Mouse (Mus musculus): ENCODE measurements around the gene Kdr.
"Not testable (repeated sequence)": the region's sequence is repeated elsewhere in the genome, so short reads cannot be mapped to it uniquely, and the experiment has no call there.

Kdr gene

GRCm38 (mm10) chr5:75961741-75962469 lies 16.4 kb downstream of the Kdr start:
- no peak for DNase-seq (ENCODE audit: low read depth, low spot score)

DNA sequence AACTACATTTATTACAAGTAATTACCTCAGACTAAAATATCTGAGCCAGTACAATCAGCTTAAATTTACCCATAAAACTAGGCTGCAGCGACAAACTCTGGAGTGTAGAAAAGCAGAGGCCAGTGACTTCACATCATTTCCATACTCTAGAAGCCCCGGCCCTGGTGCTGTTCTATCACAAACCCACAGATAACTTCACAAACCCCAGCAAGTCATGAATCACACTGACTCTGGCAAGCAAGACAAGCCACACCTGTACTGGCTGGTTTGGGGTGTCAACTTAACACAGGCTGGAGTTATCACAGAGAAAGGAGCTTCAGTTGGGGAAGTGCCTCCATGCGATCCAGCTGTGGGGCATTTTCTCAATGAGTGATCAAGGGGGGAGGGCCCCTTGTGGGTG lies 18.4 kb downstream of the Kdr start:
- DNase-seq (ENCODE audit: low read depth, low spot score), result no peak

DNA sequence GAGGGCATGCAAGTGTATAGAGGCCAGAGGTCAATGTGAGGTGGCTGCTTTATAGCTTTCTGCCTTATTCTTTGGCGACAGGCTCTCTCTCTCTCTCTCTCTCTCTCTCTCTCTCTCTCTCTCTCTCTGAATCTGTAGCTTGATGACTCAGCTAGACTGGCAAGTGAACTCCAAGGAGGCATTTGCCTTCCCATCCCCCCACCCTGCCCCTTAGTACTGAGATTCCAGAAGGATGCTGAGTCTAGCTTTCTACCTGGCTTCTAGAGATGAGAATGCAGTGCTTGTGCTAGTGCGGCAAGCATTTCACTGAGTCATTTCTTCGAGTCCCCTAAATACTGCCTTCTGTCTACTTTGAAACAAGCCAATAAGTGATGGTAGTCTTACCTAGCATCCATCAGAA lies 21.7 kb downstream of the Kdr start:
- no peak for DNase-seq (ENCODE audit: low read depth, low spot score)

- no peak for DNase-seq (ENCODE audit: low read depth, low spot score)
Measured at GRCm38 (mm10) chr5:75955876-75956275, 22.4 kb downstream of the Kdr start.

GRCm38 (mm10) chr5:75954778-75955330 lies 23.4 kb downstream of the Kdr start:
- DNase-seq (ENCODE audit: low read depth, low spot score), result no peak

DNA sequence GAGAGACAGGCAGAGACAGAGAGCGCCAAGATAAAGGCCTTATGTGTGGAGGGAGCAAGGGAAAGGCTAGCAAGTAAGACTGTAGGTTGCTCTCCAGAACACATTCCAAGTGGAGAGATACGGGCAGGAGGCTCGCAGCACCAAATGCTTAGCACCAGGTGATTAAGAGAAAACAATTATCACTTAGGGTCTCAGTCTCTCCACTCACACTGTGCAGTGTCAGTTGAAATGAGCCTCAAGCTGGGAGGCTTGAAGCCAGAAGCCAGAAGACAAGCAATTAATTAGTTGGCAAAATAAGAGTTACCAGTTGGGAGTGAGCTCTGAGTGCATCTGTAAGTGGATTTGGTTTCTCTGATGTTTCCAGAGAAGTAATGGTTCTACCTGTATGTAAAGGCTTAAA lies 24.0 kb downstream of the Kdr start:
- DNase-seq (ENCODE audit: low read depth, low spot score), result no peak

DNA sequence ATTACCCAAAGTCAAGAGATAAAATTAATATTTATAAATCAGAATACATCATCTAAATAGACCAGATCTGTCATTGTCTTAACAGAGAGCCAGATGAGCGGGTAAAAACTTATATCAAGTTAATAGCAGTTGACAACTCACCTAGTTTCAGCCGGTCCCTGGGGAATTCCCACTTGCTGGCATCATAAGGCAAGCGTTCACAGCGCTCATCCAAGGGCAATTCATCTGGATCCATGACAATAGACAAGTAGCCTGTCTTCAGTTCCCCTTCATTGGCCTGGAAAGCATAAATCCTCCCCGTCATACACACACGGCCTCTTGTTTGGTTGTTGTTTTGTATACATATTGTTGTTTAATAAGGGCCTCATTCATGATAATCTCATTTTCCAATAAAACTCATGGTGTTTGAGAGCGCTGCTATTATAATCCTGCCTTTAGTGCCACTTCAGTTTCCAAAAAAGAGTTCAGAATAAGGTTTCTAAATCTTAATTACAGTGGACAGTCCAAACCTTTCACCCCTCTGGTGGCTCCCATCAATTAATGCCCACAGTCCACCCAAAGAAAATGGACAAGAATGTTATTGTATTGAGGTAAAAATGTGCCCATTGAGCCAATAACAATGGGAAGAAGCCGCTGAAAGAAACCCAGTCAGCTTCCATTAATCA lies 26.0 kb downstream of the Kdr start:
- no peak for DNase-seq (ENCODE audit: low read depth, low spot score)

- no peak for DNase-seq (ENCODE audit: low read depth, low spot score)
Measured at GRCm38 (mm10) chr5:75950866-75951265, 27.4 kb downstream of the Kdr start.

DNA sequence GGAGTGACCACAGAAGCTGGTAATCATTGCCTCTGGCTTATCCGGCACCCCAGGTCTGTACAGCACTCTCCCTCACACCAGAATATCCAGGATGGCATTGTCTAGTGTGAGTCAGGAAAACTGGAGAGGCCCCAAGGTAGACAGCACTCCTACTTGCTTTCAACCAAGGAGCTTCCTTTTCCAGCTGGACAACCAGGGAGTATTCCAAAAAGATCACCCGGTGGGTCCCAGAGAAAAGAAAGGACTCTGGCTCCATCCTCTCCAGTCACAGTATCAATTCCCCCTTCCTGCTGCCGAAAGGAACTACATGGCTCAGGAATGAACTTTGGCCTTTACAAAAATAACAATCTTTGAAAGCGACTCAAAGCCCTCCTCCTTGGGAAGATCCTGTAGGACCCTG lies 32.9 kb downstream of the Kdr start:
- DNase-seq (ENCODE audit: low read depth, low spot score), result no peak

- DNase-seq (ENCODE audit: low read depth, low spot score), result no peak
Measured at GRCm38 (mm10) chr5:75943301-75943700, 35.0 kb downstream of the Kdr start.

- no peak for DNase-seq (ENCODE audit: low read depth, low spot score)
Measured at GRCm38 (mm10) chr5:75941775-75942580, 36.3 kb downstream of the Kdr start.

- DNase-seq (ENCODE audit: low read depth, low spot score), result no peak
Measured at GRCm38 (mm10) chr5:75939144-75939732, 39.0 kb downstream of the Kdr start.

DNA sequence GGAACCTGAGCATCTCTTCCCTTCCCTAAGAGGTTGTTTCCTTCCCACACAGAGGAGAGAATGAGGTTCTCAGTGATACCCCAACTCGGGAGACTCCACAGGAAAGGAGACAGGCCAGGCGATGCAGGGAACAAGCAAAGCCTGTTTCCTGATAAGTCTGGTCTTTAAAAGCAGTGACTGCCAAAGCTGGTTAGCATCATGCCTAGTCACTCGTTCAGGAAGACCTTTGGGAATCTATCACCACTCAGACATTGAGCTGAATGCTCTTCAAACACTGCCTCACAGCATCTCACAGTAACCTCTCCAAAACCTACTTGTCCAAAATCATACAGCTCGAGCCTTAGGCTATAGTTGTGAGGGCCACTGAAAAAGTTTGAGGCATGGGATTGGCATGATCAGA lies 40.2 kb downstream of the Kdr start:
- no peak for DNase-seq (ENCODE audit: low read depth, low spot score)

- no peak for DNase-seq (ENCODE audit: low read depth, low spot score)
Measured at GRCm38 (mm10) chr5:75936223-75936622, 42.0 kb downstream of the Kdr start.

GRCm38 (mm10) chr5:75935225-75935624 lies 43.0 kb downstream of the Kdr start:
- DNase-seq (ENCODE audit: low read depth, low spot score), result no peak

GRCm38 (mm10) chr5:75934201-75934600 lies 44.1 kb downstream of the Kdr start:
- no peak for DNase-seq (ENCODE audit: low read depth, low spot score)

DNA sequence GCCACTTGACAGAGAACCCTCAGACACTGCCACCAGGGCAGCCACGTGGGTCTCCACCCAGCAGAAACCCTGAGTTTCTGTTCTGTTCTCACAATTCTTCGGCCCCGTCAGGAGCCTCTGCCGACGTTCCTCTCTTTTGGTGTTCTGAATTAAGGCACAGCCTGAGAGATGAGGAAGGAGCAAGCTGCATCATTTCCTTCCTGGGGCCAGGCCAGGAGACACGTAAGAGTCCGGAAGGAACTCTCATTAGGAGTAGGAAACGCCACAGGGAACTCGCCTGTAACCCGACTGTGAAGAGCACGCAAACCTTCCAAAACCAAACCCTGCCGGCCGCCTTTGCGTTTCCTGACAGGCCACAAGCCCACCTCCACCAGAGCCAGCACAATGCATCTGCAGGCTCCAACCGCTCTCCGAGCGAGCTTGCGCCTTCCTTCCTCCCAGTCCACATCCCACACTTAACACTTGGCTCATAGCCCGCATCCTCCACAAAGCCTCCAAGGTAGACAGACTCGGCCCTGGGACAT lies 44.7 kb downstream of the Kdr start:
- DNase-seq (ENCODE audit: low read depth, low spot score), result no peak

DNA sequence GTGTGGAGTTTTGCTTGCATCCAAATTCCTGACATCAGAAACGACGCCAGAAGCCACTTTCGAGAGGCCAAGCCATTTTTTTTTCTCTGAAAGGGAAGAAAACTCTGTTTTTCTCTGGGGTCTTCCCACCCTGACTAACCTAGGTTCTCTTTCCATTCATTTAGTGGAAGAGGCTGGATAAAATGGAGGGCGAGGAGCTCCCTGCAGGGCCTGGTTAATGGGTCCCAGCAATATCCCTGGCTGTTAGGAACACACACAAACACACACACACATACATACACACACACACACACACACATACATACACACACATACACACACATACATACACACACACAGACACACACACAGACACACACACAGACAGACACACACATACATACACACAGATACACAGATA lies 46.8 kb downstream of the Kdr start:
- DNase-seq (ENCODE audit: low read depth, low spot score), result not testable (repeated sequence)

- no peak for DNase-seq (ENCODE audit: low read depth, low spot score)
Measured at GRCm38 (mm10) chr5:75929960-75930359, 48.3 kb downstream of the Kdr start.

GRCm38 (mm10) chr5:75922677-75923076 lies 55.6 kb downstream of the Kdr start:
- no peak for DNase-seq (ENCODE audit: low read depth, low spot score)

GRCm38 (mm10) chr5:75921730-75922387 lies 56.4 kb downstream of the Kdr start:
- DNase-seq (ENCODE audit: low read depth, low spot score), result no peak
